9 mouse cellular contexts compared by ENCODE assay signal in the genomic region with DNA sequence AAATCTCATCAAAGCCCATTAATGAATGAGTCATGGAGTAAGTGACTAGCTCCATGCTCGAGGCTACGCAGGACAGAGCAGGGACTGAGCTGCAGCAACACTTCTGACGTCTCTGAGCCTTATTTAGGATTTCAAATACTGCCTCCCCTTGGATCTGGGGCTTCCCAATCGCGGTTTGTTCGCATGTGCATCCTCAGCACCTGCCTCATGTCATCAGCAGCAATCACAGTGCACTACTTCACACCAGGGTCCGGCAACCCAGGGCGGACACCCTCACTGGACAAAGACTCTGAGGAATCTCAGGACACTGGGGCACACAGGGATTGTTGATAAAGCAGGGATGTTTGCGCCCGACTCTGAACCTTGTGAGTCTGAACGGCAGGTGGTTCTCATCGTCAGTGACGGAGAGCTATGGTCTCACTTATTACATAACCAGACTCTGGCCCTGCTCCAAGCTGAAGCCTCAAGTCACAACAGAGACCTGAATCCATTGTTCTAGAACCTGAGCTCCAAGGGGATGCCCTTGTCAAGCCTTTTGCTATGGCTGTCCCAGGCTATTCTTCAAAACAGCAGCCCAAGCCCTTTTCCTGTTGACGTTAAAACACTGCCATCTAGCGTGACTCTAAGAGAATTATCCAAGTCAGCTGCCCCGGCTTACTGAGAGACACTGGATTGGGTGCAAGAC.
A peak's percentile ranks its signal among the peaks of the same experiment; 100 is the strongest.
DNase-seq lines count a peak whose midpoint lies in the region; ATAC-seq and TF ChIP-seq lines count a peak whose summit lies in the region.
"Had no signal": no experiment of that assay in that cellular context is flagged by ENCODE, and none has a peak within 500 bp of the region (broad histone marks: within the 10 kb centered on the region; RNA-seq: fewer than 3 reads in every experiment).

No protein-coding gene starts in this region.

- no peak overlapping the region for H3K27ac ChIP-seq in cerebellum, adult 2 months (ENCODE audit: insufficient read depth, low read length)
- H3K27ac ChIP-seq in hindbrain, embryonic 11.5 days (ENCODE audit: low read depth, low read length): no peak overlapping the region
- no peak overlapping the region for H3K27ac ChIP-seq in layer of hippocampus, adult 2 months
- H3K27ac ChIP-seq: heart, embryonic 15.5 days had no signal

- H3K4me2 ChIP-seq in hindbrain, embryonic 11.5 days (replicated peaks; ENCODE audit: low read depth, low read length): no peak overlapping the region
- H3K4me2 ChIP-seq: heart, embryonic 15.5 days had no signal

- POLR2A ChIA-PET in Patski (lab: Charles Lee): interaction anchor here (0.6 to 1.0 kb wide), 3 partner anchors 13 to 997 kb away, joined by 3 to 6 read pairs (median 4); no protein-coding TSS in a partner anchor

- TF ChIP-seq POLR2A in cerebellum, adult 2 months (IDR thresholded peaks at IDR 0.05; ENCODE audit: borderline replicate concordance, insufficient read depth, low read length): no peak

- TF ChIP-seq CTCF in Patski (IDR thresholded peaks at IDR 0.05): peak; percentile 80
- peak; percentile 63 for TF ChIP-seq CTCF in cerebellum, adult 2 months (IDR thresholded peaks at IDR 0.05; ENCODE audit: borderline replicate concordance, insufficient read depth, low read depth, low read length)
- TF ChIP-seq CTCF in layer of hippocampus, adult 2 months (conservative IDR thresholded peaks at IDR 0.05): peak; percentile 90

- H3K4me1 ChIP-seq in cerebellum, adult 2 months (ENCODE audit: control insufficient read depth, insufficient read depth, low read length): no peaks in the 10 kb centered on the region
- H3K4me1 ChIP-seq in hindbrain, embryonic 11.5 days (replicated peaks; ENCODE audit: control insufficient read depth, insufficient read depth, low read length): no peaks in the 10 kb centered on the region
- H3K4me1 ChIP-seq: heart, embryonic 15.5 days had no signal

- H3K4me3 ChIP-seq in cerebellum, adult 2 months (replicated peaks; ENCODE audit: insufficient read depth, low read depth, low read length): no peak overlapping the region
- H3K4me3 ChIP-seq in hindbrain, embryonic 11.5 days (ENCODE audit: low read depth, low read length): no peak overlapping the region
- H3K4me3 ChIP-seq in layer of hippocampus, adult 2 months: peak overlapping the region; percentile 45
- H3K4me3 ChIP-seq: heart, embryonic 15.5 days had no signal

- no peaks in the 10 kb centered on the region for H3K9me3 ChIP-seq in hindbrain, embryonic 11.5 days (ENCODE audit: control insufficient read depth, low read length)
- H3K9me3 ChIP-seq: heart, embryonic 15.5 days had no signal

- WGBS in cerebellum, adult 2 months: 23% methylated on average over 16 of the region's 16 CpGs
- 45% methylated on average over 16 of the region's 16 CpGs for WGBS in hindbrain, embryonic 11.5 days

- in situ Hi-C loops in Patski (cut with MboI; ENCODE audit: low pct_unique_long_range_greater_than_20kb): loop anchor here (5.0 to 10.0 kb wide), 3 partner anchors 192 to 1005 kb away; no protein-coding TSS in a partner anchor

- CTCF ChIA-PET in Patski (lab: Charles Lee): interaction anchor here (0.9 to 2.6 kb wide), 10 partner anchors 14 to 1014 kb away, joined by 3 to 10 read pairs (median 4); no protein-coding TSS in a partner anchor

- H3K36me3 ChIP-seq in hindbrain, embryonic 11.5 days (ENCODE audit: control insufficient read depth, insufficient read depth, low read length): no peaks in the 10 kb centered on the region
- H3K36me3 ChIP-seq: heart, embryonic 15.5 days had no signal

- DNase-seq in Patski (ENCODE audit: low read depth, low spot score): no peak
- peak; percentile 49 to 60 for DNase-seq in cerebellum, adult 2 months
- peak; percentile 82 for DNase-seq in hindbrain, embryonic 11.5 days (ENCODE audit: low spot score)
- peak; percentile 54 to 69 for DNase-seq in layer of hippocampus, adult 2 months (ENCODE audit: low spot score in 2 of 2)
- DNase-seq in lung, postnatal 10 days: peak; percentile 78
- peak; percentile 62 for DNase-seq in right cerebral cortex, adult 18-20 months
- no peak for DNase-seq in T-cell, adult 2 months (ENCODE audit: low spot score)

- H3K27me3 ChIP-seq in Patski: no peaks in the 10 kb centered on the region
- no peaks in the 10 kb centered on the region for H3K27me3 ChIP-seq in cerebellum, adult 2 months (ENCODE audit: control insufficient read depth, insufficient read depth, low read length)
- H3K27me3 ChIP-seq in hindbrain, embryonic 11.5 days (ENCODE audit: control insufficient read depth, insufficient read depth, low read length): no peaks in the 10 kb centered on the region

- no peak for ATAC-seq in Patski
- peak; percentile 97 for ATAC-seq in frontal cortex, adult (ENCODE audit: low TSS enrichment)
- peak; percentile 89 for ATAC-seq in hindbrain, embryonic 11.5 days (ENCODE audit: low FRiP score)

- H3K9ac ChIP-seq in hindbrain, embryonic 11.5 days (ENCODE audit: low read depth, low read length): no peak overlapping the region
- H3K9ac ChIP-seq: heart, embryonic 15.5 days had no signal

Comparison
In these comparisons a context has a peak if more than half of its experiments do, and no peak if none do; other contexts are left out.
1. DNase-seq: peak in cerebellum, adult 2 months (2 of 2), hindbrain, embryonic 11.5 days (single experiment), layer of hippocampus, adult 2 months (2 of 2), lung, postnatal 10 days (single experiment) and right cerebral cortex, adult 18-20 months (single experiment); none in Patski (single experiment) and T-cell, adult 2 months (single experiment).
2. Peak in every context shown above with its lines, with median percentiles within 50 percentile points of each other: CTCF ChIP-seq.